Mouse (Mus musculus) hindbrain, embryonic 16.5 days (tissue): ENCODE measurements around the gene Gna14. TPM values are rescaled to one million over a fixed set of nuclear protein-coding genes. Genes with fewer than 3 reads are reported as not detected.

Experiments
- ATAC-seq: fragments of 200-750 bp; cut with Nextera tagmentation; 2 replicates; pipeline ENCODE4 v1.8.0; 2017; ENCODE audit warnings: moderate TSS enrichment, moderate library complexity
- H3K27ac ChIP-seq: fragments of 300-500 bp; sonication (generic); 2 replicates; pipeline ENCODE4 v1.5.1; 2014; ENCODE audit warnings: low read depth, mild to moderate bottlenecking, control low read depth, low read length, moderate library complexity
- H3K27me3 ChIP-seq: fragments of 300-500 bp; sonication (generic); replicated peaks from 2 replicates; pipeline ENCODE4 v1.6.1; 2014; ENCODE audit warnings: low read length; ENCODE audit not compliant: control insufficient read depth, insufficient read depth
- H3K36me3 ChIP-seq: fragments of 300-500 bp; sonication (generic); 2 replicates; pipeline ENCODE4 v1.6.1; 2014; ENCODE audit warnings: mild to moderate bottlenecking, low read length, moderate library complexity, mixed read lengths; ENCODE audit not compliant: control insufficient read depth, insufficient read depth
- H3K4me1 ChIP-seq: fragments of 300-500 bp; sonication (generic); 2 replicates; pipeline ENCODE4 v1.6.1; 2014; ENCODE audit warnings: low read depth, low read length; ENCODE audit not compliant: control insufficient read depth, insufficient read depth
- H3K4me2 ChIP-seq: fragments of 300-500 bp; sonication (generic); 2 replicates; pipeline ENCODE4 v1.6.1; 2014; ENCODE audit warnings: mild to moderate bottlenecking, low read length, control low read depth, moderate library complexity
- H3K4me3 ChIP-seq: fragments of 300-500 bp; sonication (generic); 2 replicates; pipeline ENCODE4 v1.5.1; 2014; ENCODE audit warnings: mild to moderate bottlenecking, low read length, control low read depth, moderate library complexity
- H3K9ac ChIP-seq: fragments of 300-500 bp; sonication (generic); 2 replicates; pipeline ENCODE4 v1.6.1; 2014; ENCODE audit warnings: low read depth, mild to moderate bottlenecking, control low read depth, low read length, moderate library complexity
- H3K9me3 ChIP-seq: fragments of 300-500 bp; sonication (generic); 2 replicates; pipeline ENCODE4 v1.6.1; 2014; ENCODE audit warnings: mild to moderate bottlenecking, low read length, moderate library complexity; ENCODE audit not compliant: control insufficient read depth
- WGBS: fragments of 180-500 bp; shearing (Covaris S2); extraction: QIAGEN DNeasy Blood & Tissue Kit; methylation state at CpG from one replicate; pipeline ENCODE4 v1.1.7; 2014; 5-methylcytosine and 5-hydroxymethylcytosine counted together
- polyA plus RNA-seq: library from polyadenylated mRNA; unstranded; fragments of >200 nt; fragmentation: Nextera tagmentation; extraction: Ambion mirVana; gene quantifications from 2 replicates; pipeline ENCODE4 v1.2.1, GENCODE M21; 2015

Gene Gna14
- polyA plus RNA-seq: 0.62 and 0.88 TPM in 2 replicates

DNA sequence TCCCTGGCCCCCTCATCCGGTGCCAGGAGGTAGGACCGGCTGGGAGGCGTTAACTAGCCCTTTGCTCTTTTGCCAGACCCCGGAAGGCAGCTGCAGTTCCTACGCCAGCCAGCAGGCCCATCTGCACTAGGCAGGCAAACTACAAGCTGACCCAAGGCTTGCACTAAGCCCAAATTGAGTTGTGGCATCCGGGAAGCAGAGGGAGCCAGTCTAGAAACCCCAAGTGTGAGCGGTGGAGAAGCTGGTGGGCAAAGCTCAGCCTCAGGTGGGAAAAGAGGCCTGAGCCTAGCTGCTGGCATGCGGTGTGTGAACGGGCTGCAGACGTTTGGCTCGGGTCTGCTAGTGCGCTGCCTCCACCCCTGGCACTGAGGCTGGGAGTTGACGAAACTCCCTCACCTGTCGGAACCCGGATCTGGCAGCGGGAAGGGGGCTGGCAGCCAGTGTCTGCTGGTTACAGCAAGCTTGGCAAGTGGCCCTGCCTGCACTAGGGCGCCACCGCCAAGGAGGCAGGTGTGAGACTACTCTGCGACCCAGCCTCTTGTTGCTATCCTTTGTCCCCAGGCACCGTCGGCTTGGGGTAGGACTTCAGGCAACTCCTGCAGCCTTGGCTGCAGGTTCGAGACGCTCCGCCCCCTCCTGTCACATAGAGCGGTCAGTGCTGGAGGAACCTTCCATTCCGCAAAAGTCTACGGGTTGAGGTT lies at the start of gene Gna14:
TSS of gene Gna14 (plus strand) at position 232 of the 701 bp plus-strand sequence.
- H3K4me3 ChIP-seq: peak within 1 kb of the TSS; percentile 43
- H3K4me2 ChIP-seq: peak within 1 kb of the TSS; percentile 60
- ATAC-seq: peak; percentile 60
- peaks cover 13% of the 10 kb centered on the region for H3K27me3 ChIP-seq
- H3K9me3 ChIP-seq: no peaks in the 10 kb centered on the region
- H3K36me3 ChIP-seq: no peaks in the 10 kb centered on the region
- H3K27ac ChIP-seq: no peak within 1 kb of the TSS
- peak within 1 kb of the TSS; percentile 28 for H3K9ac ChIP-seq
- H3K4me1 ChIP-seq: peaks cover 19% of the 10 kb centered on the region
- WGBS: 1% methylated on average over 27 of the region's 27 CpGs

DNA sequence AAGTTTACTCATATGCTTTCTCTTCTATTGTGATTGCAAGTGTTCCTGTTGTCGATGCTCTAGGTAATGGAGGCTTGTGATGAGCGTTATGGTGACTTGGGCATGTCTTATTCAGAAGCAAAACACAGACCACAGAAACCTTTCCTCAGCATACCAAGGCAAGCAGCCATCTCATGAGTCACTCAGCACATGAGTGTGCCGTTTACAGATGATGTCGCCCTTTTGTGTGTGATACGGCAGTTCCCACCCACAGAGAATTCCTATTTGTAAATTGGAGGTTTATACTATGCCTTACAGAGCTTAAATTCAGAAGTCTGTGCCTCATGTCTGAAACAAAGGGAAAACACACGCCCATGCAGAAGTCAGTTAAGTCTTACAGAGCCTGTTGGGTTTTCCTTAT lies 49.0 kb upstream of the Gna14 start:
- ATAC-seq: no peak
- Histone ChIP-seq H3K4me2 (no peak overlapping the region), H3K4me1 (peaks cover 11% of the 10 kb centered on the region; the same call in 1 of the 2 replicates), H3K9ac (no peak overlapping the region), H3K36me3 (0 out of 2 replicates have a peak, but pooled peaks cover 6% of the 10 kb centered on the region), H3K4me3 (no peak overlapping the region), H3K27me3 (no peaks in the 10 kb centered on the region), H3K27ac (no peak overlapping the region), H3K9me3 (no peaks in the 10 kb centered on the region)
- WGBS: 74% methylated on average over 6 of the region's 6 CpGs

DNA sequence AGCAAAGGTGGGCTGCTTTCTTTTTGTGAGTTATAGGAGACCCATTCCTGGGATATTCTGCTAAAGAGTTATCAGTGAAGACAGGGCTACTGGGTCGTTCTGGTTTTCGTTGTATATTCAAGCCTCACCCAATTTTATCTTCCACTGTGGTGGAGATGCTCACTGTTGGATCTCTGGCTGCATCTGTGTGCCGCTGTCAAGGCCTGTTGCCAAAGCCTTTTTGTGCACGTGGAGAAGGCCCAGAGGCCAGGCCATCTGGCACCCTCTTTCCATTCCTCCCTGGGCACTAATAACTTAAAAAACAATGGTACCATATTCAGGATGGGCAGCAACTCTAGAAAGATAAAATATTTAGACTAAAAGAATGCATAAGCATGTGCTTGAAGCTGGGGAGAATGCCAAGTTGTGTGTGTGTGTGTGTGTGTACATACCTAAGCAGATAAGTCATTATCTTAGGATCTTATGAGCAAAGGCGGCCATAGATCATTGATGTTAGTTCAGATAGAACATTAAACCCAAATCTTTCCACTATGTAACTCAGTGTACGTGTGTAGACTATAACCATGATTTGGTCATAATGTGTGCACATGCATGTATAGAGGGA lies 45.3 kb upstream of the Gna14 start:
- WGBS: 73% methylated on average over 6 of the region's 6 CpGs

DNA sequence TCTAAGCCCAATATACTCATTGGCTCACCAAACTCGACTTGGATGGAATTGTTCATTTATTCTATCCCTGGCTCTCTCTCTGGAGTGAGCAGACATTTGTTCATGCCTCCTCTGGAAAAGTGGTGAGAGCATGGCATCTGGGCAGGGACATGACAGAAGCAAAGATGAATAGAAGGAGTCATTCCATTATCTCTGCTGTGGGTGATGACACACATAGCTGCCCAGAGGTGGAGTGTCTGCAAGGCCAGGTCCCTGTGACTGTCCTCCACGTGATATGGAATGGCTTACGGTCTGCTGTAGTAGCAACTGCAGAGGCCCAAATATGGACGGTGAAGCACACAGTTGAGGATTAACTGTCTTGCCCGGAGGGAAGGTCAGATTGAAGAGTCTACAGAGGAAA lies 41.2 kb upstream of the Gna14 start:
- no peaks in the 10 kb centered on the region for H3K27me3 ChIP-seq
- no peak overlapping the region for H3K9ac ChIP-seq
- no peaks in the 10 kb centered on the region for H3K4me1 ChIP-seq
- H3K9me3 ChIP-seq: no peaks in the 10 kb centered on the region
- no peak overlapping the region for H3K27ac ChIP-seq
- 87% methylated on average over 5 of the region's 5 CpGs for WGBS
- H3K4me2 ChIP-seq: no peak overlapping the region
- no peak overlapping the region for H3K4me3 ChIP-seq
- 0 out of 2 replicates have a peak, but pooled peaks cover 2% of the 10 kb centered on the region for H3K36me3 ChIP-seq
- ATAC-seq: no peak

More for the DNA sequence above, 45.3 kb upstream of the Gna14 start:
- Histone ChIP-seq H3K27me3 (no peaks in the 10 kb centered on the region), H3K4me1 (peaks cover 8% of the 10 kb centered on the region; the same call in 1 of the 2 replicates), H3K36me3 (0 out of 2 replicates have a peak, but pooled peaks cover 5% of the 10 kb centered on the region), H3K9me3 (no peaks in the 10 kb centered on the region), H3K4me2 (no peak overlapping the region), H3K27ac (no peak overlapping the region), H3K9ac (no peak overlapping the region), H3K4me3 (no peak overlapping the region)
- no peak for ATAC-seq

DNA sequence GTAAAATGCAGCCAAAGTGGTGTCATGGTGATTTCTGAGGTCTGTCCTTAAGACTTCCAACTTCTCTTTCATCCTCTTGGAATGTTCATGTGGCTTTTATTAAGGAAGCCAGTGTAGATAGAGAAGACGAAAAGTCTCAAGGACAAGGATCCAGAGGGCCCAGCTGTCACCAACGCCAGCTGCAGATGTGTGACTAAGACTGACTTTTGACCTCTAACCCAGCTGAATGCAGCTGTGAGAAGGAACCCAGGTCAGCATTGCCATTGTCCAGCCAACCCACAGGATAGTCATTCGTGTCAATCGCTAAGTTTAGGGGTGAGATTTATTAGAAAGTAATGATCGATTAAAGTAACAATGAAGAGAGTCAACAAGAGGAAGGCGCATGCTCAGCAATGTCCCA lies 32.5 kb upstream of the Gna14 start:
- no peaks in the 10 kb centered on the region for H3K9me3 ChIP-seq
- no peaks in the 10 kb centered on the region for H3K4me1 ChIP-seq
- H3K4me2 ChIP-seq: no peak overlapping the region
- no peak overlapping the region for H3K9ac ChIP-seq
- ATAC-seq: no peak
- H3K4me3 ChIP-seq: no peak overlapping the region
- H3K27ac ChIP-seq: no peak overlapping the region
- WGBS: 75% methylated on average over 6 of the region's 6 CpGs
- H3K27me3 ChIP-seq: no peaks in the 10 kb centered on the region
- H3K36me3 ChIP-seq: no peaks in the 10 kb centered on the region

DNA sequence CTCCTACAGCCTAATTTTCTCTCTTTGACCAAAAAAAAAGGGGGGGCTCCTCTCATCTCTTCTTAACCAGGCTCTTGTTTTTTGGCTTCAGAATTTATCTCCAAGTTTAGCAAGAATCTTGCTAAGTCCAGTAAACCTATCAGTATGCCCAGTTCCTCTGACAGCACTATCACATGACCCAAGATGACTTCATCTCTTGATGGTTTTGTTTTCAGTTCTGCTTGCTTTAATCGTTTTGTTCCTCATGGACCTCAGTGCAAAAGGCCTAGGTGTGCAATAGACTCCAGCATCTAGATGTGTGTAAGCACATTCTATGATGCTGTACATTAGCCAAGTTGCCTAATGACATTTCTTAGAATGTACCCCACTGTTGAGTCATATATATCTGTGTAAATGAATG lies 27.8 kb upstream of the Gna14 start:
- WGBS: 94% methylated on average over 1 of the region's 1 CpGs
- H3K4me2 ChIP-seq: no peak overlapping the region

DNA sequence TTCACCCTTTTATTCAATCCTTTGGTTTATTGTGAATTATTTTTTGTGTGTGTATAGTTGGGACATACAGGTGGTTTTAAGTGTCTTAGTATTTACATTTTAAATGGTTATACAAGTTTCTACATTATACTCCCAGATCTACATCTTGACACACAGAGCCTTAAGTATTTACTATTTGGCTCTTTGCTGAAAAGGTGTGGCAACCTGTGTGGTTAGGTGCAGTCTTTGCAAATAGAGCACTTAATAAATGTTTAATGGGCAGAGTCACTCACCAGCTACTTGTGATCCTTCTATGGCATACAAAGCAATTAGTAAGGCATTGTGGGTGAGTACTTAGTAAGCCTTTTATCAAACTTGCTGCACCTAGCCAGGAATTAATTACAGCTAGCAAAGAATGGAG lies 24.3 kb upstream of the Gna14 start:
- H3K9me3 ChIP-seq: no peaks in the 10 kb centered on the region
- no peaks in the 10 kb centered on the region for H3K4me1 ChIP-seq
- no peak overlapping the region for H3K4me2 ChIP-seq
- ATAC-seq: no peak
- no peak overlapping the region for H3K9ac ChIP-seq
- no peaks in the 10 kb centered on the region for H3K27me3 ChIP-seq
- no peak overlapping the region for H3K4me3 ChIP-seq
- no peaks in the 10 kb centered on the region for H3K36me3 ChIP-seq
- H3K27ac ChIP-seq: no peak overlapping the region

More for the DNA sequence above, 27.8 kb upstream of the Gna14 start:
- Histone ChIP-seq H3K4me3 (no peak overlapping the region), H3K27me3 (no peaks in the 10 kb centered on the region), H3K27ac (no peak overlapping the region), H3K36me3 (no peaks in the 10 kb centered on the region), H3K9ac (no peak overlapping the region), H3K9me3 (no peaks in the 10 kb centered on the region), H3K4me1 (no peaks in the 10 kb centered on the region)
- no peak for ATAC-seq

DNA sequence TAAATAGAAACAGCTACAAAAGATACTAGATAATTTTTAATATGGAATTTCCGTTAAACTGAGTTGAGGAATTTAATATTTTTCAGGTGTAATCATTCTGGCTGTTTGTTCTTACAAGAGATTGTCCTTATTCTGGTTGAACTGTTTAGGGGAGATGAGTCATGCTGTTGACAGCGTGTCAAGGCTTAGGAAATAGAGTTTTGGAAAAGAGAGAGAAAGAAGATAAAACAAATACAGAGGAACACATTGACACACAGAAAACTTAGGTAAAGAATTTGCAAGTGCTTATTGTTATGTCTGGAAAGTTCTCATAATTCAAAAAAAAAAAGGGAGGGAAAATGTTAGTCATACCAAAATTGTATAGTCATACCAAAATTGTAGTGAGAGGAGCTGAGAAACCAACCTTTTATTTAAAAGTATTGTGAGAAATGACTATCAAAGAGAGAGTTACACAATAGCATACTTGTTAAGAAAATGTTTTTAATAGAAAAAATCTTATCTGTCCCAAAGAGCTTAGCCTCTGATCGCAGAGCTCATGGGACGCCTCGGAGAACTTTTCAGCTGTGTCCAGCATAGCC lies 17.4 kb upstream of the Gna14 start:
- Histone ChIP-seq H3K9me3 (no peaks in the 10 kb centered on the region), H3K4me2 (no peak overlapping the region), H3K4me3 (no peak overlapping the region), H3K36me3 (no peaks in the 10 kb centered on the region), H3K4me1 (no peaks in the 10 kb centered on the region), H3K9ac (no peak overlapping the region), H3K27me3 (no peaks in the 10 kb centered on the region), H3K27ac (no peak overlapping the region)
- ATAC-seq: no peak
- 91% methylated on average over 5 of the region's 5 CpGs for WGBS

DNA sequence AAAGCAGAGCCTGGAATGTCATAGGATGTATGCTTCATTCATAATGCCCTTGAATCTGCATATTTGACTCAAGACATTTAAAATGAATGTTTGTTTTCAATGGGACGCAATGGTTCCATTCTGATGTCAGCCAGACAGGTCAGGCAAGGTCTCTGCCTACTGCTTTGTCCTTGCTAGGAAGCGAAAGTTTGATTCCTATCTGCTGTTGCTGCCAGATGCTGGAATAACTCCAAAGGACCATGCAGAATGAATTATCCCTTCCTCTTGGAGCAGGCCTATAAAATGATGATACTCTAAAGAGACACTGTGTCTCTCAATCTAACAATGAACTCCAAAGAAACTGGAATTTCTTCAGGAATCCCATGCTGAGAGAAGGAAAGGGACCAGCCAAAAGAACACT lies 10.0 kb upstream of the Gna14 start:
- Histone ChIP-seq H3K36me3 (no peaks in the 10 kb centered on the region), H3K27ac (no peak overlapping the region), H3K9ac (no peak overlapping the region), H3K9me3 (peaks cover 9% of the 10 kb centered on the region), H3K4me1 (no peaks in the 10 kb centered on the region), H3K27me3 (no peaks in the 10 kb centered on the region), H3K4me2 (no peak overlapping the region), H3K4me3 (no peak overlapping the region)
- WGBS: 70% methylated on average over 2 of the region's 2 CpGs
- ATAC-seq: no peak
